Mouse (Mus musculus) heart, postnatal 14 days (tissue): ENCODE data around the gene Trp53i13. TPM values are rescaled to one million over a fixed set of nuclear protein-coding genes. Genes with fewer than 3 reads are reported as not detected.

ENCODE experiments used
- DNase-seq, 2 experiments: peaks; one replicate each; pipeline ENCODE4 v3.0.0; 2021 to 2022
- intact Hi-C: fragments of 180-260 bp; cut with DNase I; formaldehyde crosslinking; loops from one replicate; pipeline ENCODE4 v1.15.1; 2025
- total RNA-seq, 2 experiments: library from RNA; stranded (reverse); gene quantifications; 2 replicates each; pipeline ENCODE4 v1.2.3; 2021

Trp53i13 gene
- total RNA-seq, 2 experiments from 2014 or later: 9.1 to 10.3 TPM

DNA sequence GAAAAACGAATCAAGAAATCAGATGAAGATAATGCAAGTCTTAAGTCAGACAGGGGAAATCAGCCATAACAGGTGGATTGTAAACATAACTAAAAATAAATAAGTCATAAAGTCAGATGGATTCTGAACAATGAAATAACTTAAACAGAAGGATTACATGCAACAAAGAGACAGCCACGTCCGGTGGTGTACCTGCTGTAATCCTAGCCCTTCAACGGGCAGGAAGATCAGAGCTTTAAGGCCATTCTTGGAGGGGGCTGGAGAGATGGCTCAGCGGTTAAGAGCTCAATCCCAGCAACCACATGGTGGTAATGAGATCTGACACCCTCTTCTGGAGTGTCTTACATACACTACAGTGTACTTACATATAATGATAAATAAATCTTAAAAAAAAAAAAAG, 4.4 kb downstream of the Trp53i13 start:
- intact Hi-C loops: no loop called here
- DNase-seq: no peak

DNA sequence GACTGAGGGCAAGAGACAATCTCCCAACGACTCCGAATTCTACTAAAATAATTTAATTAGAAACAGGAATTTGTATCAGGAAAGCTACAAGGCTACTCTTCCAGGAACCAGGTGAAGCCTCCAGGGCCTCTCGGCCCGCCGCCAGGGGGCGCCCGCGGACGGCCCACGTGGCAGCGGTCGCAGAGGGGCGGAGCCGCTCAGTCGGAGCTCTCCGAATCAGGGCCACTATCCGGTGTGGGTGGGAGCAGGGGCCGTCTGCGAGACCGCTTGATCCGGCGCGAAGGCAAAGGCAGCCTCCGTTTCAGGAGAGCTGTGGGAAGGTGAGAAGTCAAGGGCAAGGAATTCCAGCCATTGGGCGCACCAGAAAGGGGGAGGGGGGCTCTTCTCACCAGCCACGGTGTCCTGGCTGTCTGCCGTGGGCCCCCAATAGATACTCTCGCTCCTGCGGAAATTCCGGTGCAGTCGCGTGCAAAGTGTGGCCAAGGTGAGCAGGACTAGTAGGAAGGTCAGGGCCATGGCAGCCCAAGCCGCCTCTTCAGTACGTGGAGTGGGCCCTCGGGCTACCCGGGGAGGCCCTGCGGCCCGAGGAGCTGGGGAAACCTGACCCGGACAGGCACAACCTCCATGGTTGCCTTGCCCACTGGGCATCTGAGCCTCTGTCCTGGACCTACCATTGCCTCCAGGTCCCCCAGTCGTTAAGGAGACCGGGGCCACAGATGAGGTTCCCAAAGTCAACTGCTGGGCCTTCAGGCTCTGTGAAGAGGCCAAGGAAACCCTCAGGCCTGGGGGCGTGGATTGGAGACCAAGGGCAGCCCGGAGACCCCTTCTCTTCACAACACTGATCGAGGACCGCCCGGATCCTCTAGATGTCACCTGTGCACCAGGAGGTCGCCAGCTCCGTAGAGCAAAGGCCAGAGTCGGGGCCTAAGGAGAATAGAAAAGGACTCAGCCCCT, 7.4 kb downstream of the Trp53i13 start:
- intact Hi-C loops: loop anchor here (5.0 to 10.0 kb wide), 2 partner anchors 119 to 286 kb away; no protein-coding TSS in a partner anchor
- peak; percentile 90 to 92 for DNase-seq

DNA sequence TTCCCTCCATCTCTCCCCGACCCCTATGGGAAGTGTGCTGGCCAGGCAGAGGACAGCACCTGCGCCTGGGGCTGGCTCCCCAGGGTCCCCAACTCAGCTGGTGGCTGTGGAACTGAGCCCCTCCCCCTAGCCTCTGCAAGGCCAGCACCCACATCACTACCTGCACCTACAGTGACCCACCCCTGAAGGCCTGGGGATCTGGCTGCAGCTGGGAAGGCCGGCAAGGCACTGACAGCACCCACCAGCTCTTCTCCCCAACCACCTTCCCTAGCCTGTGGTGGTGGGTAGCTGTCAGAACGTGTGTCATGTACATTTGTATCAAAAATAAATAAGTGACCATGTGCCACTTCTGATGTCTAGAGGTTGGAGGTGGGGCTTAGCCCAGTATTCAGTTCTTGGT, 8.4 kb downstream of the Trp53i13 start:
- DNase-seq: no peak
- intact Hi-C loops: loop anchor here (5.0 to 10.0 kb wide), 2 partner anchors 120 to 287 kb away; no protein-coding TSS in a partner anchor

DNA sequence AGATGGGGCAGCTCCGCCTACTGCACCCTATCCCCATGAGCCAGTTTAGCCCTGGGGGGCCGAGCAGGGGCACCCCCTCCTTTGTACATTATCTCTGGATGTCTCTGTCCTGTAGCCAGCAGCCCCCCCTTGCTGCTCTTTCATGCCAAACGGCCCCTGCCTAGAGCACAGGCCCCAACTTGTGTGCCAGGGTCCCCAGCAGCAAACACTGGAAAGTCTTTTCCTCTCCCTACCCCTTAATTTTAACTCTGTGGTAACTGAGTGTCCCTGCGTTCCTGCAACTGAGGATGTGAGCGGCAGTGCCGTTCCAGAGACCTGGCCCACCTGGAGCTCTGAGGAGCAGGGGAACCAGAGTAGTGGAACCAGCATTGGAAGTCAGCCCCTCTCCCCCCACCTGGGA, 8.8 kb downstream of the Trp53i13 start:
- no peak for DNase-seq
- intact Hi-C loops: loop anchor here (5.0 to 10.0 kb wide), 2 partner anchors 120 to 288 kb away; no protein-coding TSS in a partner anchor

DNA sequence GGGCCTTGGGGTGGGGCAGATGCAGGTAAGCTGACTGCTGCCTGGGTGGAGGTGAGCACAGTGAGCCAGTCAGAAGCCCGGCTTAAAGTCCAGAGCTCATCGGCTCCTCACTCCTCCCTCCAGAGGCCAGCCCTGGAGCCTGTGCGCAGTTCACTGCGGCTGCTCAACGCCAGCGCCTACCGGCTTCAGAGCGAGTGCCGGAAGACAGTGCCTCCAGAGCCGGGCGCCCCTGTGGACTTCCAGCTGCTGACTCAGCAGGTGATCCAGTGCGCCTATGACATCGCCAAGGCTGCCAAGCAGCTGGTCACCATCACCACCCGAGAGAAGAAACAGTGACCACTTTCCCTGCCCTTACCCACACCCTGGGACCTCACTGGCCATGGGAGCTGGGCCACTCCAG, 9.5 kb downstream of the Trp53i13 start:
- intact Hi-C loops: loop anchor here (5.0 to 10.0 kb wide), 2 partner anchors 121 to 289 kb away; no protein-coding TSS in a partner anchor
- no peak for DNase-seq

DNA sequence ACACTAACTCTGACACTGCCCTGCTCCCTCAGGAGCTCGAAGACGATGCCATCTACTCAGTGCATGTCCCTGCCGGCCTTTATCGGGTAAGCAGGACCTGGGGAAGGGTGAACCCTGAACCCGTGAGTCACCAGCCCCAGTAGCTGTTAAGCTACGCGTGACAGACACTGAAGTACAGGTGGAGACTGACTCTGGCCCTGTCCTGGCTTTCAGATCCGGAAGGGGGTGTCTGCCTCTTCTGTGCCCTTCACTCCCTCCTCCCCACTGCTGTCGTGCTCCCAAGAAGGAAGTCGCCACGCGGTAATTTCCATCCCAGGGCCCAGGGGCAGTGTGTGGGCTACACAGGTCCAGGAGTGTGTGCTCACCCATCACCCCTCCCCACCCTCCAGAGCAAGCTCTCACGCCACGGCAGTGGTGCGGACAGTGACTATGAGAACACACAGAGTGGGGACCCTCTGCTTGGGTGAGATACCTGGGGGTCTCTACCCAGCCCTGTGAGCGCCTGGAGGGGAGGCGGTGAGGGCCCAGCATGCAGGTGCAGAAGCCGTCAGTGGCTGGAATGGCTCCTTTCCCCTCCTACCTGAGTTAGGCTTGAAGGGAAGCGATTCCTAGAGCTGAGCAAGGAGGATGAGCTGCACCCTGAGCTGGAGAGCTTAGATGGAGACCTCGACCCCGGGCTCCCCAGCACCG, 10.3 kb downstream of the Trp53i13 start:
- DNase-seq: no peak
- intact Hi-C loops: loop anchor here (5.0 to 10.0 kb wide), 2 partner anchors 122 to 289 kb away; no protein-coding TSS in a partner anchor

DNA sequence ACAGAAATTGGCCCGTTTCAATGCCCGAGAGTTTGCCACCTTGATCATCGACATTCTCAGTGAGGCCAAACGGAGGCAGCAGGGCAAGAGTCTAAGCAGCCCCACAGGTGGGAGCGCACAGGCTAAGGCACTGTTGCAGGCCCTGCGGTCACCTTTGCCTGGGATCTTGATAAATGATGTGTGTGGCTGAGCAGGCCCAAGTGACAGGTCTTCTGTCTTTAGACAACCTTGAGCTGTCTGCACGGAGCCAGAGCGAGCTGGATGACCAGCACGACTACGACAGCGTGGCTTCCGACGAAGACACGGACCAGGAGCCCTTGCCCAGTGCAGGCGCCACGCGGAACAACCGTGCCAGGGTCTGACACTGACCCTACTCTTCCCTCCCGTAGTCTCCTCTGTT, 11.4 kb downstream of the Trp53i13 start:
- intact Hi-C loops: loop anchor here (10.0 kb wide), 1 partner anchor 290 kb away; no protein-coding TSS in a partner anchor

DNA sequence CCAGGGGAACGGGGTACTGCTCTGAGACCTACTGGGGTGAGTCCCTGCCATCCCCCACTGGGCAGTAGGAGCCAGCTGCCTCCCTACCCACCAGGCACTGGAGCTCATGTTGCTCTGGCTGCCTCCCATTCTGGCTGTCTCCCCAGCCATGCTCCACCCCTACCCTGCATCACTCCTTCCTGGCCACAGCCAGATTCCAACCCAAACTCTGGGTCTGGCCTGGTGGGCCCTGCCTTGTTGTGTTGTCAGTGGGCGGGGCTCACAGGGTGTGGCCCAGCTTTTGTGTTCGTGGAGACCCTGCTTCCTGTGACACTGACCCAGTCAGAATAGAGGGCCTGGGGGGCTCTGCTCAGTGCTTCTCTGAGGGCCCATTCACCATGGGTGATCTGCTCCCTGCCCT, 12.3 kb downstream of the Trp53i13 start:
- peak in 1 of 2 experiments; percentile 62 for DNase-seq
- intact Hi-C loops: loop anchor here (10.0 kb wide), 1 partner anchor 291 kb away; no protein-coding TSS in a partner anchor

More for the DNA sequence above, 11.4 kb downstream of the Trp53i13 start:
- no peak for DNase-seq

DNA sequence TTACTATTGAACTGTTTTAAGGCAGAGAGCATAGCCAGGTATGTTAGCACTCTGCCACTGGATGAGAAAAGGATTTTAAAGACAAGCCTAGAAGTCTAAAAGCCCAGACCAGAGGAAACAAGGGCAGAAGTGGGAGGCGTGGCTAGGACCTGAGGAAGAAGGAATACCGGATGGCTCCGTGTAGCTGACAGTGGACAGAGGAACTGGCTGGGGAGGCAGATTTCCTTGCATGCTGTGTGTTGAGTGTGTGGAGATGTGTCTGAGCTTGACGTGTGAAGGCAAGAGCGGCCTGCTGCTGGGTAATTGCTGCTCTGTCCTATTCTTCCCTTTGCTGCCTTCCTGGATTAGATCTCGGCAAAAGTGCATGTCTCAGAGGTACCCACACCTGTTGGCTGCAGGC, 13.3 kb downstream of the Trp53i13 start:
- intact Hi-C loops: loop anchor here (10.0 kb wide), 1 partner anchor 292 kb away; no protein-coding TSS in a partner anchor
- DNase-seq: no peak

DNA sequence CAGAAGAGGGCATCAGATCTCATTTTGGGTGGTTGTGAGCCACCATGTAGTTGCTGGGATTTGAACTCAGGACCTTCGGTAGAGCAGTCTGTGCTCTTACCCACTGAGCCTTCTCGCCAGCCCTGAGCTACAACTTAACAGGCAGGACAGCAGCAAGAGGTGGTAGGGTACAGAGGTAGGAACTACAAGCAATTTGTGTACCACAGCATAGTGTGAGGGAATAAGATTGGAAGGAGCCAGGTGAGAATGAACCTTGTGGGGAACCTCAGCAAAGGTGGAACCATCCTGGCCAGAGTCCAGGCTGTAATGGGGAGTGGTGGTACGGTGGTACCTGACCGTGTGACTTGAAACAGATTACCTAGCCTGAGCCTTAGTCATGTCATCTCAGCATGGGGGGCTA, 13.8 kb downstream of the Trp53i13 start:
- no peak for DNase-seq
- intact Hi-C loops: loop anchor here (1.0 to 10.0 kb wide), 2 partner anchors 11 to 293 kb away; no protein-coding TSS in a partner anchor

DNA sequence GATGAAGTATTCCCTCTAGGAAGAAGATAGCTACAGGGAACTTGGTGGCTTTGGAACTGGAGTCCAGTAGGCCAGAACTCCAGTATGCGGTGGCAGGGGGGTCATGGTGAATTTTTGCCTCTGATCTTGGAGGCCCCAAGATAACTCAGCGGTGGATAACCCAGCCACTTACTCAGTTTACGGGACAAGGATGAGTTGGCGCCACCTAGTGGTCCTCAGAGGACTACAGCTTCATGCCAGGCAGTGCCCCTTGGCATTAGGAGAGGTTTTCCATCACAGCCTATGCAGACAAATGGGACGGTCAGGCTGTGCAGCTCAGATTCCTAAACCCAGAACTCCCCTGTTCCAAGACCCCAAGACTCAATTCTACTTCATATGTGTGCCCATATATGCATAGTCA, 14.4 kb downstream of the Trp53i13 start:
- peak; percentile 78 to 84 for DNase-seq
- intact Hi-C loops: loop anchor here (1.0 to 10.0 kb wide), 2 partner anchors 10 to 293 kb away; no protein-coding TSS in a partner anchor

DNA sequence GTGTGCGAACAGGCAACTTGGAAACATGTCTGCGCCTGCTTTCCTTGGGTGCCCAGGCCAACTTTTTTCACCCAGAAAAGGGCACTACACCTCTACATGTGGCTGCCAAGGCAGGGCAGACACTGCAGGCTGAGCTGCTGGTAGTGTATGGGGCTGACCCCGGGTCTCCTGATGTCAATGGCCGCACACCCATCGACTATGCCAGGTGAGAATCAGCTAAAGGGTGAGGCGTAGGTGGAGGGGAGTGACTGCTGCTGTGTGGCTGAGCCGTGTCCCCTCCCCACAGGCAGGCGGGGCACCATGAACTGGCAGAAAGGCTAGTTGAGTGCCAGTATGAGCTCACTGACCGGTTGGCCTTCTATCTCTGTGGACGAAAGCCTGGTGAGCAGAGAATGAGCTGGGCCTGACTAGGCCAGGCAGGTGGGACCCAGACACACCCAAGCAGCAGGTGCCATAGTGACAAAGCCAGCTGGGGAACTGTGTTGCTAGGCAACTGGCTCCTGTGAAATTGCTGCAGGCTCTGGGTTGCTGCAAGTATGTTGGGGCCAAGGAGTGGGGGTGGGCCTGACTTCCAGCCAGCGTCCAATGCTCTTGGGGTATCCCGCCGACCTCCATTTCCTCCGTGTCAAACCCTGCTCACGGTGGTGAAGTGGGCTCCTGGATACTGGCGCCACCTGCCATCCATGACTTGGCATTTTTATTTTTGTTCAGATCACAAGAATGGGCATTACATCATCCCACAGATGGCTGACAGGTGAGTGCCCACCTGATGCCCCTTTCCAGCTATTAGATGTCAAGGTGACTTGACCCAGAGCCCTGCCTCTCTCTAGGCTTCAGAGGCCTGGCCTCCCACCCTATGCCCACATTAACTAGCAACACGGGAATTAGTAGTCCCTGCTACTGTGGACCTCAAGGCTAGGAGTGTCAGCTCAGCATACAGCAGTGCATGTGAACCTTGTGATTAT, 15.1 kb downstream of the Trp53i13 start:
- no peak for DNase-seq

DNA sequence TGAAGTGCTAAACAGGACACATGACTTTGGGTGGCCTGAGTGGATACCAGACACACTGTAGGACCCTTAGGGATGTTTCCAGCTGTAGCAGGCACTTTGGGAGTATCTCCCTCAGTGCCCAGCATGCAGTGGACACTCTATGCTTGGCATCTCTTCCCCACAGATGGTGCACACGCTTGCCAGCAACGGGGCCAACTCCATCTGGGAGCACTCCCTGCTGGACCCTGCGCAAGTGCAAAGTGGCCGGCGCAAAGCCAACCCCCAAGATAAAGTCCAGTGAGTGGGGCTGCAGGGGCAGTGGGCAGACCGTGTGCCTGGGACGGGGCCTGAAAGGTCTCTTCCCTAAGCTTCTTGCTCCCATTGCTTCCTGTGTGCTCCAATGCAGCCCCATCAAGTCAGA, 16.4 kb downstream of the Trp53i13 start:
- intact Hi-C loops: no loop called here
- DNase-seq: peak in 1 of 2 experiments; percentile 30

More for the DNA sequence above, 15.1 kb downstream of the Trp53i13 start:
- intact Hi-C loops: loop anchor here (1.0 to 10.0 kb wide), 2 partner anchors 9 to 294 kb away; no protein-coding TSS in a partner anchor

DNA sequence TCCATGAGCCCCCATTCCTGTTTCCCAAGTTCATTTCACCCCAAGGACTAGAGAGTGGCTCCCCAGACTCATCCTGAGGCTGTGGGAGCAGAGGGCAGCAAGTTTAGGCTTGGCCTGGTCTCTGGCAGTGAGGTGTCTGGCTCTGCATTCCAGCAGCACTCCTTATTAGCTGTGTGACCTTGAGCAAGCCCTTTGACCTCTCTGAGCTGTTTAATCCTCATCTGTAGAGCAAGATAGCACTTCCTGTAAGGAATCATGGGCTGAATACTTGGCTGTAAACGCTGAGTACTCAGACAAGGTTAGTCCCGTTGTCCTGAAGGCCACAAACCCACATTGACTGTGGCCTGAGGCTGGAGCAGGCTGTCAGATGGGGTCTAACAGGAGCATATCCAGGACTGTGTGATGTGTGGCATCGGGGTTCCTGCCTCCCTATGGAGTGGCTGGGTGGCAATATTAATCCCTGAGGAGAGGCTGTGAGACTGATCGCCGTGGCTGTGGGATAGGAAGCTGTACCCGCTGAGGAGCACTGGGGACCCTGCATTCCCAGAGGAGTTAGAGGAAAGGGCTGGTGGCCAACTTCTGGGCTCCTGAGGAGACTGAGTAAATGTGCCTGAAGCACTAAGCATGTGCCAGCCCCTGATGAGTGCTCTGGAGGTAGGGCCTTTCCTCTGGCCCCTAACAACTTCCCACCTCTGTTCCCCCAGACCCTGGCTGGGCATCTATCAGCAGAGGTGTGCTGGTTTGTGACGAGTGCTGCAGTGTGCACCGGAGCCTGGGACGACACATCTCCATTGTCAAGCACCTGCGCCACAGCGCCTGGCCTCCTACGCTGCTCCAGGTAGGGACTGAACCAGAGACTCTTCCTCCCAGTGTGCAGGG, 17.3 kb downstream of the Trp53i13 start:
- intact Hi-C loops: no loop called here
- no peak for DNase-seq

DNA sequence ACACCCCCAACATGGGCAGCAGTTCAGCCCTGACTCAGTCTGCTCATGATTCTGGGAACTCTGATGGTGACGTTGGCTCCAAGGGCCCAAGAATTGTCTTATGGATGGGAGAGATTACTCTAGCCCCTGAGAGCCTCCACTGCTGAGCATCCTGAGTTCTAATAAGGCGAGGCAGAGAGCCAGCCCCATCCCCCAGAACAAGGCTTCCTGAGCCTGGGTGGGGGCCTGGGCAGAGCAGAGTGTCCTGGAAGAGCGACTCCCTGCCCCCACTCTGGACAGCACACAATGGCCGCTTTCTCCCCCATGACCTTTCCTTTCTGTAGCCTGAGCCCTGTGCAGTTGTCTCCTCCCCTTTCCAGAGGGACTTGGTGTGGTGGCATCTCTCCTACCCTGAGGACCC, 17.9 kb downstream of the Trp53i13 start:
- intact Hi-C loops: no loop called here
- peak; percentile 53 to 65 for DNase-seq

DNA sequence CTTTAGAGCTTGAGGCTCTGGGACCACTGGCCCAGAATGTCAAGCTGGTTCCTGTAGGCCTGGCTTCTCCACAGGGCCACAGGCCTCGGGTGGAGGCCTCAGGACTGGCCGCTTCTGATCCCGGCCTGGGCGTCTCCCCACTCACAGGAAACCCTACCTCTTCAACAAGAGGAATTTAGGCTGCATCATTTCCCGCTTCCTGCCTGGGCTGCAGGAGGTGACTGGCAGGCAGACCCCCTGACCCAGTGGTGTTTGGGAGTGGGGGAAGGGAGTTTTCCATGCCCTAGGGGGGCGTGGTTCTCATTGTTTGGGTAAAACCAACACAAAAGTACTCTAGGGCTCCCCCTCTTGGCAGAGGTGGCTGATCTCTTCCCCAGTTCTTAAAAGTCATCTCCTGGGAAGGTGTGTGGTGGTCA, 18.4 kb downstream of the Trp53i13 start:
- intact Hi-C loops: no loop called here
- peak; percentile 68 to 82 for DNase-seq

DNA sequence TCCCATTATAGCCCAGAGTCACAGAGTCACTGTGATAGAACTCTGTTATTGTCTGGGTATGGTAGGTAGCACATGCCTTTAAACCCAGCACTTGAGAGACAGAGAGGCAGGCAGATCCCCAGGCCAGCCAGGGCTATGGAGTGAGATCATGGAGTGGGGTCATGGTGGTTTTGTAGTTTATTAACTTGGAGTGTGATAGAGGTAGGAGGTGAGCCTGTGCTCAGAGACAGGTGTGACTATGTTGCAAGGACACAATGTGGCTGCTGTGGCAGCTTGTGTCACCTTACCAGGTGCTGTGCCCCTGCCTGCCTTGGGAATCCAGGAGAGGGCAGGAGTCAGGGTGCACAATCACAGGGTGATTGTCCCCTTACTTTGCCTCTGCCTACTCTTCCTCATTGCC, 20.3 kb downstream of the Trp53i13 start:
- DNase-seq: no peak
- intact Hi-C loops: no loop called here

DNA sequence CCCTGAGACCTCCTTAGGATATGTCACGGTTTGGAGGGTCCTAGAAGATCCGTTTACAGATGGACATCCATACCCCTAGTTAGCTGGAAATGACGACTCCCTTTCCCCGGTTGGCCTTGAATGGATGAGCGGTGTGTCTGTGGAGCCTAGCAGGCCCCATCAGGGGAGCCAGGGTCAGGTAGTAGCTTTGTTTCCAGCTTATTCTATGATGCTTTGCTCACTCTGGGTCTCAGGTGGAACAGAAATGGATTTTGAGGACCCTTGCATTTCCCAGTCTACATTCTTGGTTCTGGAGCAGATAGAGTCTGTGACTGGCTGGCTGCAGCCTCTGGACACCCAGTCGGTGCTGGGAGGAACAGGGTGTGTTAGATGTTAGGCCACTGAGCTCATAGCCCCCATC, 21.0 kb downstream of the Trp53i13 start:
- no peak for DNase-seq
- intact Hi-C loops: loop anchor here (5.0 kb wide), 1 partner anchor 177 kb away; no protein-coding TSS in a partner anchor
